Comparison of ENCODE assay signal across 11 mouse cellular contexts in genomic region chr7:66027747-66028146, GRCm38 (mm10). TPM values are rescaled to one million over a fixed set of nuclear protein-coding genes. Genes with fewer than 3 reads are reported as not detected.
DNase-seq lines count a peak whose midpoint lies in the region; ATAC-seq lines count a peak whose summit lies in the region.
"Had no signal": no experiment of that assay in that cellular context is flagged by ENCODE, and none has a peak within 500 bp of the region (broad histone marks: within the 10 kb centered on the region; RNA-seq: fewer than 3 reads in every experiment).

No protein-coding gene starts in this region.

- no peak overlapping the region for H3K4me3 ChIP-seq in hindbrain, embryonic 16.5 days (ENCODE audit: low read length)
- no peak overlapping the region for H3K4me3 ChIP-seq in hindbrain, embryonic 12.5 days
- H3K4me3 ChIP-seq in midbrain, embryonic 11.5 days (ENCODE audit: low read depth, low read length) = no peak overlapping the region
- no peak overlapping the region for H3K4me3 ChIP-seq in midbrain, embryonic 15.5 days
- H3K4me3 ChIP-seq in neural tube, embryonic 15.5 days (replicated peaks) = no peak overlapping the region
- H3K4me3 ChIP-seq: liver, embryonic 15.5 days had no signal

- no peaks in the 10 kb centered on the region for H3K27me3 ChIP-seq in hindbrain, embryonic 16.5 days (replicated peaks; ENCODE audit: control insufficient read depth, insufficient read depth, low read length)
- no peaks in the 10 kb centered on the region for H3K27me3 ChIP-seq in hindbrain, embryonic 12.5 days
- no peaks in the 10 kb centered on the region for H3K27me3 ChIP-seq in midbrain, embryonic 11.5 days (ENCODE audit: control insufficient read depth, insufficient read depth, low read length)
- no peaks in the 10 kb centered on the region for H3K27me3 ChIP-seq in midbrain, embryonic 15.5 days (replicated peaks)
- H3K27me3 ChIP-seq in neural tube, embryonic 15.5 days (replicated peaks) = no peaks in the 10 kb centered on the region
- H3K27me3 ChIP-seq: liver, embryonic 15.5 days had no signal

- H3K4me2 ChIP-seq in hindbrain, embryonic 16.5 days (ENCODE audit: low read length) = no peak overlapping the region
- H3K4me2 ChIP-seq in hindbrain, embryonic 12.5 days (replicated peaks) = no peak overlapping the region
- no peak overlapping the region for H3K4me2 ChIP-seq in midbrain, embryonic 11.5 days
- no peak overlapping the region for H3K4me2 ChIP-seq in midbrain, embryonic 15.5 days
- H3K4me2 ChIP-seq in neural tube, embryonic 15.5 days = no peak overlapping the region
- H3K4me2 ChIP-seq: liver, embryonic 15.5 days had no signal

- H3K9ac ChIP-seq in hindbrain, embryonic 16.5 days (ENCODE audit: low read depth, low read length) = no peak overlapping the region
- H3K9ac ChIP-seq in hindbrain, embryonic 12.5 days = no peak overlapping the region
- H3K9ac ChIP-seq in midbrain, embryonic 11.5 days (ENCODE audit: low read length) = no peak overlapping the region
- H3K9ac ChIP-seq in midbrain, embryonic 15.5 days = no peak overlapping the region
- no peak overlapping the region for H3K9ac ChIP-seq in neural tube, embryonic 15.5 days (replicated peaks)
- H3K9ac ChIP-seq: liver, embryonic 15.5 days had no signal

- peaks cover 2% of the 10 kb centered on the region; the same call in 1 of the 2 replicates for H3K9me3 ChIP-seq in hindbrain, embryonic 16.5 days (ENCODE audit: control insufficient read depth, low read length)
- no peaks in the 10 kb centered on the region for H3K9me3 ChIP-seq in hindbrain, embryonic 12.5 days (replicated peaks)
- no peaks in the 10 kb centered on the region for H3K9me3 ChIP-seq in midbrain, embryonic 11.5 days (ENCODE audit: control insufficient read depth, low read length)
- H3K9me3 ChIP-seq in midbrain, embryonic 15.5 days = no peaks in the 10 kb centered on the region
- H3K9me3 ChIP-seq in neural tube, embryonic 15.5 days (replicated peaks) = no peaks in the 10 kb centered on the region
- H3K9me3 ChIP-seq: liver, embryonic 15.5 days had no signal

- ATAC-seq in hindbrain, embryonic 16.5 days = peak; percentile 69; the same call in 1 of the 2 replicates
- no peak for ATAC-seq in hindbrain, embryonic 12.5 days (ENCODE audit: low FRiP score)
- no peak for ATAC-seq in midbrain, embryonic 11.5 days (ENCODE audit: low FRiP score)
- ATAC-seq in midbrain, embryonic 15.5 days (replicated peaks) = no peak; the same call in 1 of the 2 replicates
- peak; percentile 53; the same call in 1 of the 2 replicates for ATAC-seq in neural tube, embryonic 15.5 days (ENCODE audit: low FRiP score)
- ATAC-seq in erythroid progenitor cell, adult 5-6 weeks (replicated peaks; ENCODE audit: low FRiP score, poor library complexity, severe bottlenecking) = no peak

- H3K4me1 ChIP-seq in hindbrain, embryonic 16.5 days (ENCODE audit: control insufficient read depth, insufficient read depth, low read depth, low read length) = no peaks in the 10 kb centered on the region
- peaks cover 14% of the 10 kb centered on the region for H3K4me1 ChIP-seq in hindbrain, embryonic 12.5 days
- no peaks in the 10 kb centered on the region for H3K4me1 ChIP-seq in midbrain, embryonic 11.5 days (ENCODE audit: control insufficient read depth, insufficient read depth, low read length)
- H3K4me1 ChIP-seq in midbrain, embryonic 15.5 days = no peaks in the 10 kb centered on the region
- no peaks in the 10 kb centered on the region for H3K4me1 ChIP-seq in neural tube, embryonic 15.5 days
- H3K4me1 ChIP-seq: liver, embryonic 15.5 days had no signal

- H3K27ac ChIP-seq in hindbrain, embryonic 16.5 days (ENCODE audit: low read depth, low read length) = no peak overlapping the region
- no peak overlapping the region for H3K27ac ChIP-seq in hindbrain, embryonic 12.5 days
- no peak overlapping the region for H3K27ac ChIP-seq in midbrain, embryonic 11.5 days (ENCODE audit: low read depth, low read length)
- H3K27ac ChIP-seq in midbrain, embryonic 15.5 days = no peak overlapping the region
- H3K27ac ChIP-seq in neural tube, embryonic 15.5 days (replicated peaks) = no peak overlapping the region
- H3K27ac ChIP-seq: liver, embryonic 15.5 days had no signal

- 77% methylated on average over 2 of the region's 2 CpGs for WGBS in hindbrain, embryonic 16.5 days
- WGBS in hindbrain, embryonic 12.5 days = 78% methylated on average over 2 of the region's 2 CpGs
- 86% methylated on average over 2 of the region's 2 CpGs for WGBS in midbrain, embryonic 11.5 days
- WGBS in midbrain, embryonic 15.5 days = 78% methylated on average over 2 of the region's 2 CpGs
- WGBS in neural tube, embryonic 15.5 days = 85% methylated on average over 2 of the region's 2 CpGs

- no peaks in the 10 kb centered on the region for H3K36me3 ChIP-seq in hindbrain, embryonic 16.5 days (ENCODE audit: control insufficient read depth, insufficient read depth, low read length)
- no peaks in the 10 kb centered on the region for H3K36me3 ChIP-seq in hindbrain, embryonic 12.5 days
- H3K36me3 ChIP-seq in midbrain, embryonic 11.5 days (ENCODE audit: control insufficient read depth, insufficient read depth, low read length) = no peaks in the 10 kb centered on the region
- no peaks in the 10 kb centered on the region for H3K36me3 ChIP-seq in midbrain, embryonic 15.5 days (replicated peaks)
- no peaks in the 10 kb centered on the region for H3K36me3 ChIP-seq in neural tube, embryonic 15.5 days
- H3K36me3 ChIP-seq: liver, embryonic 15.5 days had no signal

- DNase-seq in midbrain, embryonic 11.5 days (ENCODE audit: low spot score, missing footprints) = peak; percentile 64
- DNase-seq in brain, adult 2 months (ENCODE audit: low read depth, low spot score) = peak; percentile 72

RNA-seq across cellular contexts. Expression of gene Gm45213, which starts 15.7 kb away (rescaled TPM):
- polyA plus RNA-seq in hindbrain, embryonic 16.5 days (2015; fragmentation: Nextera tagmentation; extraction: Ambion mirVana) = not detected in 2 replicates
- not detected in 2 replicates for polyA plus RNA-seq in hindbrain, embryonic 12.5 days (2016; fragmentation: Nextera tagmentation; extraction: Ambion mirVana)
- polyA plus RNA-seq in midbrain, embryonic 11.5 days (2014; fragmentation: Nextera tagmentation; extraction: Ambion mirVana) = not detected in 2 replicates
- polyA plus RNA-seq in midbrain, embryonic 15.5 days (2015; fragmentation: Nextera tagmentation; extraction: Ambion mirVana) = not detected in 2 replicates
- not detected in 2 replicates for polyA plus RNA-seq in neural tube, embryonic 15.5 days (2015; fragmentation: Nextera tagmentation; extraction: Ambion mirVana)
- total RNA-seq in erythroid progenitor cell, adult 5-6 weeks (2015; ENCODE audit: low replicate concordance) = not detected in 2 replicates
- not detected in 2 replicates for total RNA-seq in erythroid progenitor cell, adult 5-6 weeks (2017; ENCODE audit: low replicate concordance)
- total RNA-seq: gastrocnemius, adult 8-10 months; neutrophil, adult 5-6 weeks had no signal
- polyA plus RNA-seq: kidney, embryonic 14.5 days; liver, embryonic 15.5 days had no signal

RNA-seq across cellular contexts. Expression of gene Snrpa1, which starts 31.1 kb away (rescaled TPM):
- polyA plus RNA-seq in hindbrain, embryonic 16.5 days (2015; fragmentation: Nextera tagmentation; extraction: Ambion mirVana) = 117 and 122 TPM in 2 replicates
- 174 and 175 TPM in 2 replicates for polyA plus RNA-seq in hindbrain, embryonic 12.5 days (2016; fragmentation: Nextera tagmentation; extraction: Ambion mirVana)
- 230 and 247 TPM in 2 replicates for polyA plus RNA-seq in midbrain, embryonic 11.5 days (2014; fragmentation: Nextera tagmentation; extraction: Ambion mirVana)
- 127 and 132 TPM in 2 replicates for polyA plus RNA-seq in midbrain, embryonic 15.5 days (2015; fragmentation: Nextera tagmentation; extraction: Ambion mirVana)
- polyA plus RNA-seq in neural tube, embryonic 15.5 days (2015; fragmentation: Nextera tagmentation; extraction: Ambion mirVana) = 116 and 133 TPM in 2 replicates
- total RNA-seq in erythroid progenitor cell, adult 5-6 weeks (2015; ENCODE audit: low replicate concordance) = 21.3 and 45.3 TPM in 2 replicates
- total RNA-seq in erythroid progenitor cell, adult 5-6 weeks (2017; ENCODE audit: low replicate concordance) = 16.9 and 45.1 TPM in 2 replicates

RNA-seq across cellular contexts. Expression of gene Selenos, which starts 51.7 kb away (rescaled TPM):
- 94.9 and 99.1 TPM in 2 replicates for polyA plus RNA-seq in hindbrain, embryonic 16.5 days (2015; fragmentation: Nextera tagmentation; extraction: Ambion mirVana)
- 82.2 and 83.7 TPM in 2 replicates for polyA plus RNA-seq in hindbrain, embryonic 12.5 days (2016; fragmentation: Nextera tagmentation; extraction: Ambion mirVana)
- polyA plus RNA-seq in midbrain, embryonic 11.5 days (2014; fragmentation: Nextera tagmentation; extraction: Ambion mirVana) = 85.7 and 85.9 TPM in 2 replicates
- 80.2 and 84.7 TPM in 2 replicates for polyA plus RNA-seq in midbrain, embryonic 15.5 days (2015; fragmentation: Nextera tagmentation; extraction: Ambion mirVana)
- polyA plus RNA-seq in neural tube, embryonic 15.5 days (2015; fragmentation: Nextera tagmentation; extraction: Ambion mirVana) = 92.0 and 93.1 TPM in 2 replicates
- total RNA-seq in erythroid progenitor cell, adult 5-6 weeks (2015; ENCODE audit: low replicate concordance) = 22.6 and 27.0 TPM in 2 replicates
- 17.5 and 18.9 TPM in 2 replicates for total RNA-seq in erythroid progenitor cell, adult 5-6 weeks (2017; ENCODE audit: low replicate concordance)

Comparison
In these comparisons a context has a peak if more than half of its experiments do, and no peak if none do; other contexts are left out.
1. ATAC-seq: peak in hindbrain, embryonic 16.5 days (single experiment) and neural tube, embryonic 15.5 days (single experiment); none in hindbrain, embryonic 12.5 days (single experiment), midbrain, embryonic 11.5 days (single experiment), midbrain, embryonic 15.5 days (single experiment) and erythroid progenitor cell, adult 5-6 weeks (single experiment).